Mouse (Mus musculus): Measurements from ENCODE around the gene Atxn10. TPM values are rescaled to one million over a fixed set of nuclear protein-coding genes. Genes with fewer than 3 reads are reported as not detected.

Atxn10 gene
- polyA plus RNA-seq, 1 experiment from 2014 or later, result 360 TPM

- DNase-seq (no peak), ATAC-seq (ENCODE audit: insufficient read depth) (no peak)
- no peaks in the 10 kb centered on the region for H3K27me3 ChIP-seq (ENCODE audit: insufficient read depth, low read length)
- 0 out of 2 replicates have a peak overlapping the region, but pooled peaks have one; percentile 21 for H3K27ac ChIP-seq (ENCODE audit: low read depth)
- WGBS, result 62% methylated on average over 8 of the region's 8 CpGs
- no peak for TF ChIP-seq CTCF (IDR thresholded peaks at IDR 0.05; ENCODE audit: low read depth)
- H3K4me2 ChIP-seq, result no peak overlapping the region
- H3K4me1 ChIP-seq (ENCODE audit: insufficient read depth), result peaks cover 3% of the 10 kb centered on the region; the same call in 1 of the 2 replicates
- no peak overlapping the region for H3K4me3 ChIP-seq (ENCODE audit: low read depth, low read length)
- H3K9me3 ChIP-seq (ENCODE audit: low read depth, low read length), result no peaks in the 10 kb centered on the region
- H3K9ac ChIP-seq, result no peak overlapping the region
- H3K36me3 ChIP-seq (ENCODE audit: insufficient read depth), result peaks cover 50% of the 10 kb centered on the region
These were observed 121.8 kb downstream of the Atxn10 start for GRCm38 (mm10) chr15:85457838-85458237.

GRCm38 (mm10) chr15:85458631-85459082 lies 122.6 kb downstream of the Atxn10 start:
- Histone ChIP-seq H3K9me3 (ENCODE audit: low read depth, low read length) (no peaks in the 10 kb centered on the region), H3K4me3 (ENCODE audit: low read depth, low read length) (no peak overlapping the region), H3K27me3 (ENCODE audit: insufficient read depth, low read length) (no peaks in the 10 kb centered on the region), H3K4me2 (no peak overlapping the region), H3K36me3 (ENCODE audit: insufficient read depth) (peaks cover 59% of the 10 kb centered on the region), H3K9ac (no peak overlapping the region), H3K27ac (ENCODE audit: low read depth) (peak overlapping the region; percentile 84), H3K4me1 (ENCODE audit: insufficient read depth) (peaks cover 3% of the 10 kb centered on the region; the same call in 1 of the 2 replicates)
- DNase-seq (peak; percentile 58), ATAC-seq (ENCODE audit: insufficient read depth) (peak; percentile 73)
- WGBS, result 53% methylated on average over 4 of the region's 4 CpGs
- no peak for TF ChIP-seq CTCF (IDR thresholded peaks at IDR 0.05; ENCODE audit: low read depth)

DNA sequence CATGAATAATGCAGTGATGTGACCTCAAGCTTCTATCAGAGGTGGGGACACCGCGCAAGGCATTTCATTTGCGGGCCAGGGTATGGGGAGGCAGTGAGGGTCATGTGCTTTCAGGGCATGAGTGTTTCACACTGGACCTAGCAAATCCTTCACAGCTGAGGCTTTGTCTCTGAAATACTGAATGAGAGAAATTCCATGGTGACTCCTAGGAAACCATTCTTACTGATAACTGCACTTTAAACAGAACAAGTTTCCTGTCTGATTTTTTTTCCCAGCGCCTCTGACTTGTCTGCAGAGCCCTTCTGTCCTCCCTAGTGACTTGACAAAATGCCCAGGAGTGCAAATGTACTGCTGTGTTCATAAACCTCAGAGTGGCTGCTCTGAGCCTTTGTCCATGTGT lies 125.5 kb downstream of the Atxn10 start:
- H3K4me2 ChIP-seq, result no peak overlapping the region
- peak overlapping the region; percentile 67 for H3K27ac ChIP-seq (ENCODE audit: low read depth)
- ATAC-seq (ENCODE audit: insufficient read depth) (no peak), DNase-seq (peak; percentile 53)
- H3K9me3 ChIP-seq (ENCODE audit: low read depth, low read length), result no peaks in the 10 kb centered on the region
- 50% methylated on average over 4 of the region's 4 CpGs for WGBS
- H3K4me1 ChIP-seq (ENCODE audit: insufficient read depth), result peaks cover 3% of the 10 kb centered on the region; the same call in 1 of the 2 replicates
- peaks cover 67% of the 10 kb centered on the region for H3K36me3 ChIP-seq (ENCODE audit: insufficient read depth)
- no peak for TF ChIP-seq CTCF (IDR thresholded peaks at IDR 0.05; ENCODE audit: low read depth)
- H3K4me3 ChIP-seq (ENCODE audit: low read depth, low read length), result no peak overlapping the region
- H3K27me3 ChIP-seq (ENCODE audit: insufficient read depth, low read length), result no peaks in the 10 kb centered on the region
- H3K9ac ChIP-seq, result no peak overlapping the region

DNA sequence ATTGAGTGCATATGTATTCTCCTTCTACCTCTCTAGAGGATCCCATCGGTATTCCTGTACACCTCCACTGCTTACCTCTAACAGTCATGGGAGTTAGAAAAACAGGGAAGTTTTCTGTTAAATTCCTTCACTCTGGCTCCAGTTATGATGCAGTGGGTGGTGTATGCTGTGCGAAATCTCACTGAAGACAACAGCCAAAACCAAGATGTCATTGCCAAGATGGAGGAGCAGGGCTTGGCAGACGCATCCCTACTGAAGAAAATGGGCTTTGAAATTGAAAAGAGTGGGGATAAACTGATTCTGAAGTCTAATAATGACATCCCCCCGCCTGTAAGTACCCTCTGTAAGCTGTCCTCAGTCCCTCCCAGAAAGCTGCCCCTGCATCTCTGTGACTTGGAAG lies 126.1 kb downstream of the Atxn10 start:
- Histone ChIP-seq H3K27me3 (ENCODE audit: insufficient read depth, low read length) (no peaks in the 10 kb centered on the region), H3K4me3 (ENCODE audit: low read depth, low read length) (no peak overlapping the region), H3K36me3 (ENCODE audit: insufficient read depth) (peaks cover 66% of the 10 kb centered on the region), H3K4me2 (no peak overlapping the region), H3K9me3 (ENCODE audit: low read depth, low read length) (no peaks in the 10 kb centered on the region), H3K9ac (no peak overlapping the region), H3K4me1 (ENCODE audit: insufficient read depth) (peaks cover 3% of the 10 kb centered on the region; the same call in 1 of the 2 replicates), H3K27ac (ENCODE audit: low read depth) (peak overlapping the region; percentile 67; the same call in 1 of the 2 replicates)
- DNase-seq (no peak), ATAC-seq (ENCODE audit: insufficient read depth) (no peak)
- 77% methylated on average over 4 of the region's 4 CpGs for WGBS
- TF ChIP-seq CTCF (IDR thresholded peaks at IDR 0.05; ENCODE audit: low read depth), result no peak

- Histone ChIP-seq H3K4me1 (ENCODE audit: insufficient read depth) (peaks cover 3% of the 10 kb centered on the region; the same call in 1 of the 2 replicates), H3K4me2 (no peak overlapping the region), H3K9me3 (ENCODE audit: low read depth, low read length) (no peaks in the 10 kb centered on the region), H3K27me3 (ENCODE audit: insufficient read depth, low read length) (no peaks in the 10 kb centered on the region), H3K36me3 (ENCODE audit: insufficient read depth) (peaks cover 67% of the 10 kb centered on the region), H3K4me3 (ENCODE audit: low read depth, low read length) (no peak overlapping the region), H3K27ac (ENCODE audit: low read depth) (no peak overlapping the region), H3K9ac (no peak overlapping the region)
- ATAC-seq (ENCODE audit: insufficient read depth) (no peak), DNase-seq (no peak)
- no peak for TF ChIP-seq CTCF (IDR thresholded peaks at IDR 0.05; ENCODE audit: low read depth)
- 70% methylated on average over 13 of the region's 13 CpGs for WGBS
These were observed 127.2 kb downstream of the Atxn10 start for GRCm38 (mm10) chr15:85463027-85463790.

DNA sequence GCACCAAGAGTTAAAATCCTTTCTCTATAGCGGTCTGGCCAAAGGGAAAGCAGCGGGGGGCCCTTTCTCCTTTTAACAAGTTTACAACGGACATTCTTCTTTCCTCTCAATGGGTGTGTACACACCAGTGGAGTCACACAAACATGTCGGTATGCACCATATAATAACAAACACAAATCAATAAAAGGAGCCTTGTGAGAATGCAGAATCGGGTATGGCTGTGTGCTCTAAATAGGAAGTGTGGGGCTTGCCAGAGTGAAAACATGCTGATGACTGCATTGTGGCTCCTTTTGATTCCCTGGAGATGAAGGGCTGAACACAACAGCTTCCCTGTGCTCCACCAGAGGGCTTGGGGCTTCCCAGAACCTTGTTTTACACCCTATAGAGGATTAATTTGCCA lies 128.1 kb downstream of the Atxn10 start:
- Histone ChIP-seq H3K27me3 (ENCODE audit: insufficient read depth, low read length) (no peaks in the 10 kb centered on the region), H3K27ac (ENCODE audit: low read depth) (no peak overlapping the region), H3K4me2 (no peak overlapping the region), H3K4me1 (ENCODE audit: insufficient read depth) (peaks cover 3% of the 10 kb centered on the region; the same call in 1 of the 2 replicates), H3K4me3 (ENCODE audit: low read depth, low read length) (no peak overlapping the region), H3K9me3 (ENCODE audit: low read depth, low read length) (no peaks in the 10 kb centered on the region), H3K9ac (no peak overlapping the region), H3K36me3 (ENCODE audit: insufficient read depth) (peaks cover 73% of the 10 kb centered on the region)
- WGBS, result 35% methylated on average over 5 of the region's 5 CpGs
- TF ChIP-seq CTCF (IDR thresholded peaks at IDR 0.05; ENCODE audit: low read depth), result no peak
- ATAC-seq (ENCODE audit: insufficient read depth) (no peak), DNase-seq (no peak)

GRCm38 (mm10) chr15:85464823-85465565 lies 128.9 kb downstream of the Atxn10 start:
- Histone ChIP-seq H3K27ac (ENCODE audit: low read depth) (no peak overlapping the region), H3K4me2 (no peak overlapping the region), H3K27me3 (ENCODE audit: insufficient read depth, low read length) (no peaks in the 10 kb centered on the region), H3K4me1 (ENCODE audit: insufficient read depth) (no peaks in the 10 kb centered on the region; the same call in 1 of the 2 replicates), H3K36me3 (ENCODE audit: insufficient read depth) (peaks cover 68% of the 10 kb centered on the region), H3K9ac (no peak overlapping the region), H3K9me3 (ENCODE audit: low read depth, low read length) (no peaks in the 10 kb centered on the region), H3K4me3 (ENCODE audit: low read depth, low read length) (no peak overlapping the region)
- no peak for ATAC-seq (ENCODE audit: insufficient read depth)
- TF ChIP-seq CTCF (IDR thresholded peaks at IDR 0.05; ENCODE audit: low read depth), result no peak
- 57% methylated on average over 10 of the region's 10 CpGs for WGBS
- peak; percentile 82 for DNase-seq

Measured in lung, embryonic 14.5 days (tissue).